Mouse (Mus musculus): ENCODE results near the gene Nup133.

Gene Nup133

GRCm38 (mm10) chr8:123953686-123954085 is 4.6 kb upstream of the Nup133 start:
- no peak for DNase-seq (ENCODE audit: low read depth, low spot score)

- peak; percentile 60 for DNase-seq (ENCODE audit: low read depth, low spot score)
These were observed 1.2 kb upstream of the Nup133 start for GRCm38 (mm10) chr8:123950077-123950802.

DNA sequence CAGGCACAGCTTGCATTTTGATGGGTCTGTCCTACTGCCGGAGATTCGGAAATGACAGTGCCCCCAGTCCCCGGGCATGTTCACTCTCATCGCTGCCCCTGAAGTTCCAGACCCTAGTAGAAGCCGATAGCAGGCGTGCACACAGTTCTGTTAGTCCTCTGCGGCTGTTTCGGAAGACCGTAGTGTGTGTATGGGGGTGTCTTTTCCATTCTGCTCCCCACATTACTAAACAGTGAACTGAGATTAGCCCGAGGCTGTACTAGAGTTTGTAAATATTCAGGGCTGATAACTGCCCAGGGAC is 571 bp upstream of the Nup133 start:
- no peak for DNase-seq (ENCODE audit: low read depth, low spot score)

DNA sequence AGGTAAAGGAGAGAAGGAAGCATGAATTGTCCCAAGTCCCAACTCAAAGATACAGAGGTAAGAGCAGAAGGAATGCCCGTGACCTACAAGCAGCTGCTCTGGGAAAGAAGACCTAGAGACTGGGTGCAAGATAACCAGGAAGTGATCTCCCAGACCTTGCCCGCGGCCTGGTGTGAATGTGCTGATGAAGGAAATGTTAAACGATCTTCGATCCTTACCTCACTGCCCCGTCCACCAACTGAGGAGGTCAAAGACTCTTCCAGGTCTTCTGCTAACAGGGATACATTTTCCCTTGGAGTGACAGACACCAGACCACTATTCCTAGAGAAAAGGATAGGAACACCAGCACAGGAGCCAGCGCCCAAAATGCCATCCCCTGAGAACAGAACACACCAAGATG is 20.0 kb downstream of the Nup133 start:
- DNase-seq (ENCODE audit: low read depth, low spot score) = no peak

DNA sequence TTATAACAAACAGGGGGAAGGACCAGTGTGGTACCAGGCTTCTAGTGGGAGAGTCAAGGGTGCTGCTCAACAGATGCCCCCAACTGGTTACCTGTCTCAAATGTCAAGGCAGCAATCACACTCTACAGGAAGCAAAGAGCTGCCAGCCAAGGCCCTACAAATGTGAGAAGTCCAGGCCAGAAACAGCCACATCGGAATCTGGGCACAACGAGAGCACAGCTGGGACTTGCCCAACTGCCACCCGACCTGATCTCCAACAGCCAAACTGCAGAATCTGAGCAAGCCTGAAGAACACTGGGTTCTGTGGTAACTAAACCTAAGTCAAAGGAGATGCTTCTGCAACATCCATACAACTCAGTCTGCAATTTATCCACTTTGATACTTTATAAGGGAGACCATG is 23.4 kb downstream of the Nup133 start:
- DNase-seq (ENCODE audit: low read depth, low spot score) = no peak

- peak; percentile 60 for DNase-seq (ENCODE audit: low read depth, low spot score)
These were observed 24.3 kb downstream of the Nup133 start for GRCm38 (mm10) chr8:123924719-123925118.

DNA sequence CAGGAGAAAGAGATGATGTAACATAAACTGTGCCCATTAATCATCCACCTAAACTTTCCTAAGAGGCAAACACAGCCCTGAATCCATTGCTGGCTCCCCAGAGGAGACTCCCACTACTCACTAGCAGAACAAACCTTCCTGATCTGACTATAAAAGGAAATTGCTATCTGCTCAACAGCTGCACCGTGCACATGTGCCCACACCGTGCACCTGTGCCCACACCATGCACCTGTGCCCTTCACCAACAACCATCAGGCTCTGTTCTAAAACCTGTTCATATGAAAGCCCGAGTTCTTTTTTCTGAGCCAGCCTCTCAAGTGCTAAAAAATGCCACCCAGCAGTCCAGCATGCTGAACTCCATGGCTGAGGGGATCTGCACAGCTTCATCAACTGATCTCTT is 34.4 kb downstream of the Nup133 start:
- no peak for DNase-seq (ENCODE audit: low read depth, low spot score)

DNA sequence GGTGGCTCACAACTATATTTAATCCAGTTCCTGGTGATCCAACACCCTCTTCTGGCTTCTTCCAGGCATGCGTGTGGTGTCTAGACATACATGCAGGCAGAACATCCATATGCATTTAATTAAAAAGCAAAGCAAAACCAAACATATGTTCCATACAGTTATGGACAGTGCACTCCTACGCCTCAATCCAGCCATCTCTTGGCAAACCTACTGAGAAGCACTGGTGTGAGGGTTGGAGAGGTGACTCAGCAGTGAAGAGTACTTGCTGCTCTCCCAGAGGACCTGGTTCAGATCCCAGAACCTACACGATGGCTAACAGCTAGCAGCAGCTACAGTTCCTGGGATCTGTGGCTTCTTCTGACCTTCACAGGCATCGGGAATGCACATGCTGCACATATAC is 36.8 kb downstream of the Nup133 start:
- DNase-seq (ENCODE audit: low read depth, low spot score) = no peak

- no peak for DNase-seq (ENCODE audit: low read depth, low spot score)
These were observed 41.5 kb downstream of the Nup133 start for GRCm38 (mm10) chr8:123907604-123908003.

- no peak for DNase-seq (ENCODE audit: low read depth, low spot score)
These were observed 46.4 kb downstream of the Nup133 start for GRCm38 (mm10) chr8:123902653-123903052.

DNA sequence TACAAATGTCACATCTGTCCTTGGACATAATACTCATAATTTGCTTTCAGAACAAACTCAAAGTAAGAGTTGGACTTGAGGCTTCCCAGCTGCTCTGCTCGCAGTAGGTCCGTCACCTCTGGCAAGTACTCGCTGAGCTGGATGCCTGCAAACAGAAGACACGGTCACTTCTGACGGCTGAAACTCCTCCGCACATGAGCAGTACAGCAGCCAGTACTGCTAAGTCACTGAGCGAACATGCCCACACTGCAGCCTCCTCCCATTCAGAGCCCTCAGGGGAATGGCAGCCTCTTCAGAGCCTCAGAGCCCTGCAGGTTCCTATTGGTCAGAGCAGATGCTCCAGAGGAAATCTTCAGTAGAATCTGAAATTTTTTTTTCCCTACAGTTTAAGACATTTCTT is 49.7 kb downstream of the Nup133 start:
- DNase-seq (ENCODE audit: low read depth, low spot score) = no peak

- no peak for DNase-seq (ENCODE audit: low read depth, low spot score)
These were observed 50.5 kb downstream of the Nup133 start for GRCm38 (mm10) chr8:123898576-123898975.

DNA sequence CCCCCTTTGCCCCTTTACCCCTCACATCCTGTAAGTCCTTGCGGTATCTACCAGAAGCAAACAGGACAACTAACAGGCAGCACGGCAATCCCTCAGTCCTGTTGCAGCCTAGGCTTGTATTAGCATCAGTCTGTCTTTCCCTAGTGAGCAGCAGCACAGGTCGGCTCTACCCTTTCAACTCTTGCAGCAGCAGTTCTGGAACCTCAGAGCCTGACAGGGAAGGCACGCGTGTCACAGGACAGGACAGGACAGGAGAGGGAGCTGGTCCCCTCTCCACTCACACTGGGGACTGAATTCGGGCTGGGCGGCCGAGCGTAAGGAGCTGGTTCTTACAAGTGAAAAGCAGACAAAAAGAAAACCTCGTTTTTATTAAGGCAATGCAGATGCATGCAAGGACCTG is 52.3 kb downstream of the Nup133 start:
- no peak for DNase-seq (ENCODE audit: low read depth, low spot score)

DNA sequence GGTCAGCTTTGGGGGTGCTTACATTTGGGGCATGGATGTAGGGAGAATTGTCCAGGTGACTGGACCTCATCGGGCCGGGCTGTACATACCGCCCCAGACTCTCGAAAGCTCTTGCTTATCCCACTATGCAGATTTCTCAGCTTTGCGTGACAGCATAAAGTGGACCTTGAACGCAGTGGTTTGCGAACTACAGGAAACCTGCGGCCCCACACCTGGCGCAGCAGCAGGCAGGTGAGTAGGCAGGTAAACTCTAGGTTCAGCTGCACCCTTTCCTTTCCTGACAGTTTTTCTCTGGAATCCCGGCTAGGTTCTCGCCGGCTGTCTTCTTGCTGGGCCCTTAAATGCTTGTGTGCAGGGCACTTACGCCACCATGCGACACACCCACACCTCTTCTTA is 52.7 kb downstream of the Nup133 start:
- no peak for DNase-seq (ENCODE audit: low read depth, low spot score)

DNA sequence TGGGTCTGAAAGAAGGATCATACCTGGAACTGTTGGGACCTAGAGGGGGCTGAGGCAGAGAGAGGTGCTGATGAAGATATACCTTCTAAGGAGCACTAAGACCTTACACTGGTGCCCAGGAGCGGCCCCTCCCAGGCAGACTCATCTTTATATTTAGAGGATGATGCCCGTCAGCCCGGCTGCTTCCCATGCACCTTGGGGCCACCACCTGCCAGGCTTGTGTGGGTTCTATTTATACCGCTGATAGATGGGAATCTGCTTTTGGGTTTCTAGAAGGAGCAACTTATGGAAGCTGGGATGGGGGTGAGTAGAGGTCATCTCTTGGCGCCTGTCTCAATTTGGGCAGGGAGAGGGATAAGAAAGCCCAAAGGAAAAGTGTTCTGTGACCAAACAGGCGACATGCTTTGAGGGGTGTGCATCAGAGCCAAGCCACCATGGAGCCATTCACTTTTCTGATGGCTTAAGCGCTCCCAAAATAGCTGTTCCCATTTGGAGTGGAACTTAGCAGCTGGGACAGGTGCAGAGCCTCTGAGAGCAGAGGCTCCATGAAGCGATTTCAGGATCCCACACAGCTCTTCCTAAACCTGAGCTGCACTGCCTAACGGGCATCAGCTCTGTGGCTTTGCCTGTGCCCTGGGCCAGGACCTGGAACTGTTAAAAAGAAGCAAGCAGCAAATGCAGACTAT is 53.2 kb downstream of the Nup133 start:
- DNase-seq (ENCODE audit: low read depth, low spot score) = no peak

DNA sequence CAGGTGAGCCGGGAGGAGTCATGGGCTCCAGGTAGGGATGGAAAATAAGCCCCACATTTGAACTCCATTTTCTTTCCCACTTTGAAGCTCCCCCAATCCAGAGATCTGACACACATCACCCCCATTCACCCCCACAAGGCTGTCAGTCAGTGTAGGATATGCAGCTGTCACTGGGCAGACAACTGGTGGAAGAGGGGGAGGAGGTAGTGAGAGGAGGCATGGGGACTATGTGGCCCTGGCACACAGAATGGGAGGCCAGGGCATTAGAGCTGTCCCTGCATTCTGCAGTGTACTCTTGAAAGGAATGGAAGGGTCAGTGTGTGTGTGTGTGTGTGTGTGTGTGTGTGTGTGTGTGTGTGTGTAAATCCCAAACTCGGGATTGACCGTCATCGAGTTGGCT is 53.8 kb downstream of the Nup133 start:
- DNase-seq (ENCODE audit: low read depth, low spot score) = no peak

DNA sequence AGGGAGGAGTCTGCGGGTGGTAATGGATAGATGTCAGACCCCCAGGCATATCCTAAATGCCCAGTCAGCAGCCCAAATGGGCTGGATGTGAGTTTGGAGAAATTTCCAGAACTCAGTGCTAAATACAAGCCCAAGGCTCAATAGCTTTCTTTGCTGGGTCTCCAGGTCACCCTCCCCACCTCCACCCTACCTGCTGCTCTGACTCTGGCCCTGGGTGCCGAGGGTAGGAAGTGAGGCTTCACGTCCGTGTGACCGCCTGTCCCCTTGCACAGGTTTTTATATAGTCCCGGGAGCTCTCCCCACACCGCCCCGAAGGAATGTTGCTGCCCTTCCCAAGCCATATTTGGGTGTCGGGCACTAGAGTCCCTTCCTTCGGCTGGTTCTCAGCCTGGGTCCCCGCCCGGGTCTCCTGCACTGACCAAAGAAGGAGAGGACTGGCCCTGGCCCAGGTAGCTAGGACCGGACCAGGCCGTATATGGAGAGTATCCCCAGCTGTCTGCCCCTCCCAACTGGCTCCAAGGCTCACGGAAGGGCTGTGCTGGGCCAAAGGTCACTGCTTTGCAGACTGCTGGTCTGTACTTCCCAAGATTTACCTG is 54.5 kb downstream of the Nup133 start, which contains the start of gene Acta1:
Gene Acta1 (minus strand): TSS at position 250 of the 596 bp plus-strand sequence.
- no peak for DNase-seq (ENCODE audit: low read depth, low spot score)

DNA sequence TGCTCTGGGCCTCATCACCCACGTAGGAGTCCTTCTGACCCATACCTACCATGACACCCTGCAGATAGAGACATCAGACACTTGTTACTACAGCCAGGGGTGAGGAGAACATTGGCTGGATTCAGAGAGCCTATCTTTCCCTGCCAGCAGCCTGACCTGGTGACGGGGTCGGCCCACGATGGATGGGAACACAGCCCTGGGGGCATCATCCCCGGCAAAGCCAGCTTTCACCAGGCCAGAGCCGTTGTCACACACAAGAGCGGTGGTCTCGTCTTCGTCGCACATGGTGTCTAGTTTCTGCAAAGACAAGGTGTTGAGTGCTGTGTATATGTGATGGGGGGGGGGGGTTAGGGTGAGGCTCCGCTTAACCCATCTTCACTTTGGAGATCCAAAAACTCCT is 55.7 kb downstream of the Nup133 start:
- DNase-seq (ENCODE audit: low read depth, low spot score) = no peak

- no peak for DNase-seq (ENCODE audit: low read depth, low spot score)
These were observed 56.4 kb downstream of the Nup133 start for GRCm38 (mm10) chr8:123892586-123893155.

DNA sequence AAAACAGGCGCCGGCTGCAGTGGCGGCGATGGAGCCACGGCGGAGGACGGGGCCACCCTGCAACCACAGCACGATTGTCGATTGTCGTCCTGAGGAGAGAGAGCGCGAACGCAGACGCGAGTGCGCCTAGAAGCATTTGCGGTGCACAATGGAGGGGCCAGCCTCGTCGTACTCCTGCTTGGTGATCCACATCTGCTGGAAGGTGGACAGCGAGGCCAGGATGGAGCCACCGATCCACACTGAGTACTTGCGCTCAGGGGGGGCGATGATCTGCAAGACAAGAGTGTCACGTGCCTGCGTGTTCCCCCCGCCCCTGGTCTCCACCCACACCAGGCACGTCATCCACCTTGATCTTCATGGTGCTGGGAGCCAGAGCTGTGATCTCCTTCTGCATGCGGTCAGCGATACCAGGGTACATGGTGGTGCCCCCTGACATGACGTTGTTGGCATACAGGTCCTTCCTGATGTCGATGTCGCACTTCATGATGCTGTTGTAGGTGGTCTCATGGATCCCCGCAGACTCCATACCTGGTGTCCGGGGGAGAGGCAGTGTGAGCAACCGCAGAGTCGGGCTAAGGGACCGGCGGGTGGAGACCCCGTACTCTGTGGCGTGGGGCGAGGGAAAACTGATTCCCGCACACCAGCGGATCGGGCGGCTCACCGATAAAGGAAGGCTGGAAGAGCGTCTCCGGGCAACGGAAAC is 57.0 kb downstream of the Nup133 start:
- no peak for DNase-seq (ENCODE audit: low read depth, low spot score)

- DNase-seq (ENCODE audit: low read depth, low spot score) = no peak
These were observed 57.8 kb downstream of the Nup133 start for GRCm38 (mm10) chr8:123891271-123891670.

GRCm38 (mm10) chr8:123889797-123890196 is 59.3 kb downstream of the Nup133 start:
- DNase-seq (ENCODE audit: low read depth, low spot score) = no peak
